Mouse (Mus musculus) limb, embryonic 14.5 days (tissue): ENCODE results near the gene Evi2. TPM values are rescaled to one million over a fixed set of nuclear protein-coding genes. Genes with fewer than 3 reads are reported as not detected.

Experiments used
- ATAC-seq: fragments of 200-750 bp; cut with Nextera tagmentation; 2 replicates; pipeline ENCODE4 v1.8.0; 2017; ENCODE audit warnings: low read depth, moderate number of reproducible peaks, moderate TSS enrichment; ENCODE audit not compliant: low FRiP score
- DNase-seq: peaks from one replicate; pipeline ENCODE4 v3.0.0-alpha.2; 2015; ENCODE audit warnings: low spot score
- H3K27ac ChIP-seq: fragments of 300-500 bp; sonication (generic); replicated peaks from 2 replicates; pipeline ENCODE4 v1.5.1; 2014; ENCODE audit warnings: low read depth, mild to moderate bottlenecking, low read length, moderate library complexity, mixed read lengths
- H3K27me3 ChIP-seq: fragments of 300-500 bp; sonication (generic); 2 replicates; pipeline ENCODE4 v1.6.1; 2014; ENCODE audit warnings: low read length, mixed read lengths; ENCODE audit not compliant: control insufficient read depth, insufficient read depth
- H3K36me3 ChIP-seq: fragments of 300-500 bp; sonication (generic); 2 replicates; pipeline ENCODE4 v1.6.1; 2014; ENCODE audit warnings: mild to moderate bottlenecking, low read length, moderate library complexity, mixed read lengths; ENCODE audit not compliant: control insufficient read depth, insufficient read depth
- H3K4me1 ChIP-seq: fragments of 300-500 bp; sonication (generic); 2 replicates; pipeline ENCODE4 v1.6.1; 2014; ENCODE audit warnings: antibody characterized with exemption, low read length, mixed read lengths; ENCODE audit not compliant: control insufficient read depth, insufficient read depth
- H3K4me2 ChIP-seq: fragments of 300-500 bp; sonication (generic); replicated peaks from 2 replicates; pipeline ENCODE4 v1.6.1; 2014; ENCODE audit warnings: low read depth, mild to moderate bottlenecking, low read length, moderate library complexity; ENCODE audit not compliant: severe bottlenecking
- H3K4me3 ChIP-seq: fragments of 300-500 bp; sonication (generic); replicated peaks from 2 replicates; pipeline ENCODE4 v1.5.1; 2014; ENCODE audit warnings: low read length
- H3K9ac ChIP-seq: fragments of 300-500 bp; sonication (generic); 2 replicates; pipeline ENCODE4 v1.6.1; 2014; ENCODE audit warnings: mild to moderate bottlenecking, low read depth, low read length, moderate library complexity; ENCODE audit not compliant: severe bottlenecking
- H3K9me3 ChIP-seq: fragments of 300-500 bp; sonication (generic); 2 replicates; pipeline ENCODE4 v1.6.1; 2016; ENCODE audit warnings: low read length; ENCODE audit not compliant: control insufficient read depth
- POLR2A ChIP-seq: fragments of 200-500 bp; IDR thresholded peaks from 2 replicates; pipeline ENCODE4 v1.8.0; 2012; ENCODE audit warnings: inconsistent platforms, mild to moderate bottlenecking, moderate library complexity, borderline replicate concordance; ENCODE audit not compliant: insufficient read depth, insufficient read length; ENCODE audit errors: extremely low read depth
- WGBS: fragments of 180-500 bp; shearing (Covaris S2); extraction: QIAGEN DNeasy Blood & Tissue Kit; methylation state at CpG from one replicate; pipeline ENCODE4 v1.1.7; 2014; 5-methylcytosine and 5-hydroxymethylcytosine counted together
- polyA plus RNA-seq, 2 experiments: library from polyadenylated mRNA; depleted of rRNA in 1 of 2; stranded (reverse) in 1 of 2; unstranded in 1 of 2; fragments of >200 nt; fragmentation: Nextera tagmentation in 1 of 2; extraction: Ambion mirVana in 1 of 2; gene quantifications; 2 replicates each; pipeline versions ENCODE4 v1.2.1 to v1.2.3; 2012 to 2014

Evi2 gene
- polyA plus RNA-seq, 2 experiments = 0.16 to 0.84 TPM

DNA sequence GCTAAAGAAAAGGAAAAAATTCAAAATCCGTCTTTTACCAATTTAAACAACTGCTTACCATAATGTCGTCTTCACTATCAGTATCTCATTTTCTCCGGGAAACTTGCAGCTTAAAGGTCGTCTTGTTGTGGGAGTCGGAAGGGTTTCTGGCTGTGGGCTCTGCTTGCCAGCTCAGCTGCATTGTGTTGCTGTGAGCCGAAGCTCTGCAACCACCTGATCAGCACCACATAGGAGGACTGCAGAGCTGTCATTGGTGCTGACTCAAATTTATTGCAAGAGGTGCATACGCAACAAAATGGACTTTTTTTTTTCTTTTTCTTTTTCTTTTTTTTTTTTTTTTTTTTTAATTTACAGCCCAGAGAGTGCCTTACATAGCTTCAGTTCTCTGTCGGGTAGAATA lies 26.5 kb downstream of the Evi2 start, which contains the start of gene Omg:
TSS of gene Omg (minus strand) at position 240 of the 400 bp plus-strand sequence.
- Histone ChIP-seq H3K9me3 (no peaks in the 10 kb centered on the region), H3K27me3 (no peaks in the 10 kb centered on the region), H3K27ac (no peak within 1 kb of the TSS), H3K4me3 (no peak within 1 kb of the TSS), H3K4me1 (no peaks in the 10 kb centered on the region), H3K9ac (no peak within 1 kb of the TSS), H3K36me3 (peaks cover 5% of the 10 kb centered on the region; the same call in 1 of the 2 replicates), H3K4me2 (no peak within 1 kb of the TSS)
- 61% methylated on average over 8 of the region's 8 CpGs for WGBS
- ATAC-seq = no peak
- no peak for DNase-seq
- TF ChIP-seq POLR2A = no peak

DNA sequence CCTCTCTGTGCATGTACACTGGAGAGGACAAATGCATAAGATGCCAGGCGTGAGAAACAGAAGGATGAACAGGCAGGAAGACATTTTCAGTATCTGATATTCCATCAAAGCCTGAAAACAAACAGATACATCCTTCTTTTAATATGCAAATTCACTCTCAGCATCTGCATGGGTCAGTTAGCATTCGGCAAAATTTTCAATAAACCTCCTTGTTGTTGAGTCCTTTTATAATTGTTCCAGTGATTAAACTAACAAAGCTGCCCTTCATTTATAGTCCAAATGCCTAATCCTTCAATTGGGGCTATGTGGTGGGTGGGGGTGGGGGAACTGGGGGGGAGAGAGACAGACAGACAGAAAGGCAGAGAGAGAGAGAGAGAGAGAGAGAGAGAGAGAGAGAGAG lies 27.5 kb downstream of the Evi2 start:
- Histone ChIP-seq H3K27me3 (no peaks in the 10 kb centered on the region), H3K9ac (no peak overlapping the region), H3K9me3 (no peaks in the 10 kb centered on the region), H3K4me1 (no peaks in the 10 kb centered on the region), H3K36me3 (peaks cover 5% of the 10 kb centered on the region; the same call in 1 of the 2 replicates), H3K4me2 (no peak overlapping the region), H3K27ac (no peak overlapping the region), H3K4me3 (no peak overlapping the region)
- TF ChIP-seq POLR2A = no peak
- ATAC-seq (no peak), DNase-seq (no peak)
- WGBS = 74% methylated on average over 2 of the region's 2 CpGs

DNA sequence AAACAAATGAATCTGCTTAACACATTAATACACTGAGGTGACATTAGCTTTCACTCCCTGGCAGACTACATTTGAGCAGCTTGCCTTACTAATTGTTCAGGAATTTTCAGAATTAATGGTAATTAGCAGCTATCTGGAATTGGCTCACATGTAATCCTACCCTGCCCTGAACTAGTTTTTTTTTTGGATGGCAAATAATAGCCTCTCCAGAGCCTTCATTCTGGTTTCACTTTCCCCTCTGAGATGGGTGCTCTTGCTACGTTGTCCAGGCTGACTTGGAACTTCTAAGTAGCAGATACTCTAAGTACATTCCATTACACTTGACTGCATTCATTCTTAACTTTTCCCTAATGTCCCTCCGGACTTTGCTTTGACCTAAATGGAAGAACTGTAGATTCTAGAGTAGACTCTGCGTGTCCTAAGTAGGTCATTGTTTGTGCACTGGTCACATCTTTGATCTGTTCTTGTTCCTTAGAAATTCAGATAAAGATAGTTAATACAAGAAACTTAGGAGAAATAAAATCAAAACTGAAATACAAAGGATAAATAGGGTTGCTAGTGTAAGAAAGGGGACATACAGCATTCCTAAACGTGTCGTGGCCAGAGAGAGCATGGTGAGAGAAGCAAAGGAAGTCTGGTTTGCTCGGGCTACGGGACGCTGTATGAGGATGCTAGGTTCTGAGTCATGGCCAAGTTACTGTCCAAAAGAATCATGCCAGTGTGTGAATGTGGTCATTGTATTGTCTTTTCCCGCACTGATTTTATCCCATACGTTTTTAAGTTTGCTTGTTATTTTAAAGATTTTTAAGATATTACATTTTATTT lies 35.2 kb downstream of the Evi2 start:
- WGBS = 90% methylated on average over 10 of the region's 10 CpGs
- Histone ChIP-seq H3K4me1 (no peaks in the 10 kb centered on the region), H3K27ac (no peak overlapping the region), H3K9ac (no peak overlapping the region), H3K27me3 (no peaks in the 10 kb centered on the region), H3K4me3 (no peak overlapping the region), H3K4me2 (no peak overlapping the region), H3K36me3 (peaks cover 17% of the 10 kb centered on the region), H3K9me3 (no peaks in the 10 kb centered on the region)
- DNase-seq = no peak
- ATAC-seq = no peak
- TF ChIP-seq POLR2A = no peak

DNA sequence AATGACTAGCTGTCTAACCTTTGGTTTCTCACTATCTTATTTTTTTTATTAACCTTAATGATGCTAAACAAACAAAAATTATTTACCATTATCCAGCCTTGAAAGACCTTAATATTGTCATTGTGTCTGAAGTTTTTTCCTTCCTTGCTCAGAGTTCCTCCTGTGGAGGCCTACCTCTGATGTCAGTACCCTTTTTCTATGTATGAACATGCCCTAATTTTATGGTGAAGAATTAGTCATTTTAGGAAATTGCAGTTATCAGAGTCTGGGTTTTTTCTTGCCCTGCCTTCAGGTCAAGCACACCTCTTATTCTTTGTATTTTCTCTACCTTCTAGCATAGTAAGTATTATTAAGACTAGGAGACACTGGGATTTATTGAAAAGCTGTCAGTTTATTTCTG lies 45.7 kb downstream of the Evi2 start:
- no peaks in the 10 kb centered on the region for H3K4me1 ChIP-seq
- H3K27me3 ChIP-seq = no peaks in the 10 kb centered on the region
- no peak for ATAC-seq
- no peak overlapping the region for H3K4me3 ChIP-seq
- no peaks in the 10 kb centered on the region for H3K9me3 ChIP-seq
- no peak for DNase-seq
- peaks cover 11% of the 10 kb centered on the region for H3K36me3 ChIP-seq
- no peak for TF ChIP-seq POLR2A
- no peak overlapping the region for H3K9ac ChIP-seq
- no peak overlapping the region for H3K27ac ChIP-seq
- no peak overlapping the region for H3K4me2 ChIP-seq

DNA sequence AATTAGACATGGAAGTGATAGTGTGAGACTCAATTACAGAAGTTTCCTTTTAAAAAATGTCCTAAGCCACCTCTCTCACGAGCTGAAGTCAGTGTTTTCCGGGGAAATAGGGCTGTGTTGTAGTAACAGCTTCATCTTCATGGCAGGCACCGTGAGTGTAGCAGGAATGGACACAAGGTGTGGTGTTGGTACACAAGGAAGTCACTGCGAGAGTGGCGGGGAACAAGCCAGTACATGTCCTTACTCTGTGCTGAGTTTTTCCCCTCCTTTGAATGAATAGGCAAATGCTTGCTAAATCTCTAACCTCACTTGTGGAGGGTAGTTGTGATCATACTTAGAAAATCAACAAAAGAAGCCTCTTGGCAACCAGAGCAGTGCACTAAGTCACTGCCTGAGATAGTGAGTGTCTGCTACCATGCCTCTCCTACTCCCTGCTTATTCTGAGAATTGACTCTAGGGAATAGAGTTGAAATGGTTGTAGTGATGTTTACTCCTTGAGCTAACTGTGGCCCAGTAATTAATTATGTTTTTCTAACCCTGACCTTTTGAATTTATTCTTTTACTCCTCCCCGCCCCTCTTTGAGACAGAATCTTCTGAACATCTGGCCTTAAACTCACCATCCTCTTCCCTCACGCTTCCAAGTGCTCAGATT lies 46.4 kb downstream of the Evi2 start:
- 76% methylated on average over 7 of the region's 7 CpGs for WGBS
- TF ChIP-seq POLR2A = no peak
- DNase-seq = no peak
- no peak overlapping the region for H3K27ac ChIP-seq
- no peak for ATAC-seq
- H3K4me1 ChIP-seq = no peaks in the 10 kb centered on the region
- no peak overlapping the region for H3K9ac ChIP-seq
- H3K4me2 ChIP-seq = no peak overlapping the region
- H3K4me3 ChIP-seq = no peak overlapping the region
- peaks cover 12% of the 10 kb centered on the region for H3K36me3 ChIP-seq
- H3K27me3 ChIP-seq = no peaks in the 10 kb centered on the region
- no peaks in the 10 kb centered on the region for H3K9me3 ChIP-seq
